Mouse (Mus musculus) layer of hippocampus, postnatal 36 days (tissue): ENCODE data around the gene Padi6. TPM values are rescaled to one million over a fixed set of nuclear protein-coding genes. Genes with fewer than 3 reads are reported as not detected.

Source experiments
- DNase-seq, 2 experiments: peaks; one replicate each; pipeline ENCODE4 v3.0.0; 2022
- total RNA-seq, 2 experiments: library from RNA; stranded (reverse); gene quantifications; 2 replicates each; pipeline ENCODE4 v1.2.3; 2021

The Padi6 gene
- total RNA-seq, 2 experiments from 2014 or later: not detected

DNA sequence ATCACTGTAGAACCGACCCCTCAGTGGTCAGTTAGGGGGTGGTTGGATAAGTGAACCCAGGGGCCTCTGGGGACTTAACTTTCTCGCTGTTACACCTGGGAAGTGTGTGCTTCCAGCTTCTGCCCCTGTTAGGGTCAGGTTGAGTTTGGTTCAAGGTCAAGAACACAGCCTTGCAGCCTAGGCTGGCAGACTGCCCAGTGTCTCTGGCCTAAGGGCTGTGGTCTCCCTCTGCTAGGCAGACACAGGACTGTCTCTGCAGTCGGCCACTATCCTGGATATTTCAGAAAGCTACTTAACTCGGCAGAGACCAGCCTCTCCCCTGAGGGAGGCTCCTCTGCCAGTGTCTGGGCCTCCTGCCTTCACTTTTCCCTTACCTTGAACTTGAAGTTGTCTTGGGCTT is 38.3 kb downstream of the Padi6 start:
- DNase-seq: no peak

DNA sequence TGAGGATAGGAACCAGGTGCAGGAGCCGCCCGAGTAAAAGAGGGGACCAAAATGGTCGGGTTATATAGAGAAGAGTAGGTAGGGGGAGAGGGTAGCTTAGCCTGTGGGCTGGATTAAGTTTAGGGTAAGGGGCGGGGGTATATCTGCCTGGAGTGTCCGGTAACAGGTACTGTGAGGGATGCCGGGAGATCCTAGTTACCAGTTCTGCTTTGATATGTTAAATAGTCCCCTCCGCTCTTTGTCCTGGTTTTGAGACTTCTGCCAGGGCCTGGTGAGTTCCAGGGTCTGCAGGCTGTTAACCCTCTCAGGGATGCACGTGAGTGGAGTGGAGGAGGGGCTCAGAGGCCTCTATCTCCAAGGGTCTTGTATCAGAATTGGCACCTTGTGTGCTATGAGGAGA is 38.8 kb downstream of the Padi6 start:
- no peak for DNase-seq

DNA sequence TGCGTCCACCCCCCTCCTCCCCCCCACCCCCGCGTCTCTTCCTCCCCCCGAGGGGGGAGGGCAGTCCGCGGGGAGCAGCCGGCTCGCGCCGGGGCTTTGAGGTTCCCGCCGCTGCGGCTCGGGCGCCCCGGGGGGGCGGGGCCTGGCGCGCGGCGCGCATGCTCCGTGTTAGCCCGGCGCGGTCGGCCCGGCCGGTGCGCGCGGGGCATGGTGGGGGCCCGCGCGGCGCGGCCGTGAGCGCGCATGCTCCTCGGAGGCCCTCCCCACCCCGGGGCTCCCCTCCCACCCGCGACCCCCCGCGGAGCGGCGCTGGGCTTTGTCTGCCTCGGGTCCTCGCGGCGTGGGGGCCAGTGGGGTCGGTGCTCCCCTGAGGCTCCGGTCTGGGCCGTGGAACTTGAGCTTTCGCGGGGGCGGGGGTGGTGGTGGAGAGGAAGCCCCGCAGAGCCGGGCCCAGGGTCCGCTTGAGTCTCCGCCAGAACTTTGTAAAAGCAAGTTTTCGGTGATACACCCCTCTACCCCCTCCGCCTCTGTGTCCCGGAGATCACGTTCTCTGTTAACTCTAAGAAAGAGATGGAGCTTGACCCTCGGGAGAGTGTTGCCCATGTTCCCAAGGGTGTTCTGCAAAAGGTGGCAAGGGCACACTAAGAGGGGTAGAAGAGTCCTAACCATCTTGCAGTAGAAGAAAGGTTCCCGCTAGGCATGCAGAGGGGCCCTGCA is 39.7 kb downstream of the Padi6 start:
- DNase-seq: peak; percentile 71 to 76

DNA sequence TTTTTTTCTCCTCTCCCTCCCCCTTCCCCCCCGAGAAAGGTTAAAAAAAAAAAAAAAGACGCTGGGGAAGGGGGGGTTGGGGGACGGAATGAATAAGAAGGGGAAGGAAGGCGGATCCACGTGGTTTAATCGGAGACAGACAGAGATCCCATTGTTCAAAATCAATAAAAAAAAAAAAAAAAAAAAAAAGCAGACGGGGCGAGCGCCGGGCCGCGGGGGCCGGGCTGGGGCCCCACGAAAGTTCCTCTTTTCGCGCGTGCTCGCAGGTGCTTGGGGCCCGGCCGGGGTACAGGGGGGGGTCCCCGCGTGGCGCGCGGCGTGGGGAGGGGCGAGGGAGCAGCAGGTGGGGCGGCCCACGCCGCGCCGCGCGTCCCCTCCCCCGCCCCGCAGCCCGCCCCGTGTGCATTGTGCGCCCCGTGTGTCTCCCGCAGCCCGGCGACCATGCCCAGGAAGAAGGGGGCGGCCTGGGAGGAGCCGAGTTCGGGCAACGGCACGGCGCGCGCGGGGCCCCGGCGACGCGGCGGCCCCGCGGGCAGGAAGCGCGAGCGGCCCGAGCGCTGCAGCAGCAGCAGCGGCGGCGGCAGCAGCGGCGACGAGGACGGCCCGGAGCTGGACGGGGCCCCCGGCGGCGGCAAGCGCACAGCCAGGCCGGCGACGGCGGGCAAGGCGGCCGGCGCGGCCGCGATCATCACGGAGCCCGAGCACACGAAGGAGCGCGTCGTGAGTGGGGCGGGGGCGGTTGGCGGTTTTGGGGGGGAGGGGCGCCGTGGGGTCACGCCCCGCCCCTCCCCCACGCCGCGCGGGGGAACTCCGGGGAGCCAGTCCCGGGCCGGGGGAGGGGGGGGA is 40.5 kb downstream of the Padi6 start:
- DNase-seq: no peak

DNA sequence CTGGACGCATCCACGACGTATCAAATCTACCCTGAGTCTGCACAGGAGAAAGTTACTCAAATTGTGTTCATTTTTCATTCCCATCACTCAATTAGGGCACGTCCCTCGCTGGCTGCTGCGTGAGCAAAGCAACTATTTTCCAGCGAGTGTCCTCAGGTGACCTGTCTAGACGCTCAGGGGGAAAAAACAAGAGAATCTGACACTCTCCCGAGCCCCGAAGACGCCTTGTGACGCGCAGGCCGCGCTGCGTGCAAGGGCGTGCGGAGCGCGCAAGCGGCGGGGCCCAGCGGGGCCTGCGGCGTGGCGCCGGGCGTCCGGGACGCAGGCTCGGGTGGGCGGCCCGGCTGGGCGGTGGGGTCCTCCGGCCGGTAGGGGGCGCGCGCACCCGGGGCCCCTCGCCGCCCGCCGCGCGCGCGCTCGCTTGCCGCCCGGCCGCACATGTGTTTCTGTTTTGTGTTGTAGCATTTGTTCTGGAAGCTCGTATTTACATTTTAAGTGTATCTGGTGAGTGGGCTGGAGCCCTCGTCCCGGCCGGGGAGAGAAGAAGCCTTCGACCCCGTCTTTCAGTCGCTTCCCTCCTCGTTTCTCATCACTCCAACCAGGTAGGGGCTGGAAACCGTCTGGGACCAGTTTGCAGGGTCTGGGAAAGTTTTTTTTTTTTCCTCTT is 41.3 kb downstream of the Padi6 start:
- peak; percentile 78 to 80 for DNase-seq

DNA sequence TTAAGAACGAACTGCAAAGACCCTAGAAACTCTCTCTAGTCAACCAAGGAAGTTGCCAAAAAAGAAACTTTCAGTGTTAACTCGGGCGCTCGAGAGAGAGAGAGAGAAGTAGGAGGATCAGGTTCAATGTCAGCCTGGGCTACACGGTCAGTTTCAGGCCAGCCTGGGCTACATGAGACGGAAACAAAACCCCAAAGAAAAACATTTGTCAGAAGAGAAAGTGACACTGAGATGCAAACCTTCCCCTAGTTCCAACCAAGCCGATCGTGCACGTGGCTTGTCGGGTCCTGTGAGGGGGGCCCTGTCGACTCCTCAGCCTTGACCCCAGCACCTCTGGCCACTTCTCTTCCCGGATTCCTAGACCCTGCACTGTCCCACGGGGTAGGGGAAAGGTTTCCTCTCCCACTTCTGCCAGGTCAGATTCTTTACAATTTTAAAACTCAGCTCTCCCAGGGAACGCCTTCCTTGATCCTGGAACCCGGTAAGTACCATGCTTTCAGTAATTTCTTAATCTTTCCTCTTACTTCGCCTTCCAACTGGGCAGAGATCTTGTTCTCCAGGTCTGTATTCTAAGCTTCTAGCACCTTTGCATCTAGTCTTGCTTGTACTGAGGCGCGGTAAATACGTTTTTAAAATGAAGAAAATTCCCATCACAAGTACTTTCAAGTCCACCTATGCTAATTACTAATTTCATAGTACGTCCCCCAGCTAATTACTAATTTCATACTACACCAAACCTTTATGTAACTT is 42.0 kb downstream of the Padi6 start, which contains the start of gene Rcc2:
Gene Rcc2 (plus strand): TSS at position 273 of the 750 bp plus-strand sequence.
- no peak for DNase-seq

DNA sequence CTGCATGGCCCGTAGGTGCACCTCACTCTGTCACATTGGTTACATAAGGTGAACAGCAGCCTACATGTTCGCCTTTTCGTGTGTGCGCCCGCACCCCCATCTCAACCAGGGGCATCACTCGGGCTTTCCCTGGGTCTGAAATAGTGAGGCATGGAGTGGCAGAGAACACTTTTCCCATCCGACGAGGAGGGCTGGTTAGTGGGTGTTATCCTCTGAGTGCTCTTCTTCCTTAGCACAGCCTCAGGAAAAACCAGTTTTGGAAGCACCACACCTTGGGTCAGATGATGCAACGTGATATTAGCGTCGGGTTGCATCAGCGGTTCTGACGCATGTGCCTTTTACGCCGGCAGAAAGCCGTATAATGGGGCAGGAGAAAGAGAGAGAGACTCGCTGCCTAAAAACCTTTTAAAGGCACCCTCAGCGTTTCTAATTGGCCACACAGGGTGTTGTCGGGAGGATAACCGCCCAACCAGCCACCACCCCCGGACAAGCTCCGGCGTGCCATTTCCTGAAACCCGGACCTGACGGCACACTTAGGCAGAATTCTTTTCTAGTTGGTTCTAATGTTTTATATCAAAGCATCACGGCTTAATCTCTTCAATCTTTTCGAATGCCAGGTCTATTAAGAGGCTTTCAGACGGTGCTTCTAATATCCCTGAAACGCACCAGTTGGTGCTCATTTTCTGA is 42.9 kb downstream of the Padi6 start:
- DNase-seq: peak; percentile 72 to 73

DNA sequence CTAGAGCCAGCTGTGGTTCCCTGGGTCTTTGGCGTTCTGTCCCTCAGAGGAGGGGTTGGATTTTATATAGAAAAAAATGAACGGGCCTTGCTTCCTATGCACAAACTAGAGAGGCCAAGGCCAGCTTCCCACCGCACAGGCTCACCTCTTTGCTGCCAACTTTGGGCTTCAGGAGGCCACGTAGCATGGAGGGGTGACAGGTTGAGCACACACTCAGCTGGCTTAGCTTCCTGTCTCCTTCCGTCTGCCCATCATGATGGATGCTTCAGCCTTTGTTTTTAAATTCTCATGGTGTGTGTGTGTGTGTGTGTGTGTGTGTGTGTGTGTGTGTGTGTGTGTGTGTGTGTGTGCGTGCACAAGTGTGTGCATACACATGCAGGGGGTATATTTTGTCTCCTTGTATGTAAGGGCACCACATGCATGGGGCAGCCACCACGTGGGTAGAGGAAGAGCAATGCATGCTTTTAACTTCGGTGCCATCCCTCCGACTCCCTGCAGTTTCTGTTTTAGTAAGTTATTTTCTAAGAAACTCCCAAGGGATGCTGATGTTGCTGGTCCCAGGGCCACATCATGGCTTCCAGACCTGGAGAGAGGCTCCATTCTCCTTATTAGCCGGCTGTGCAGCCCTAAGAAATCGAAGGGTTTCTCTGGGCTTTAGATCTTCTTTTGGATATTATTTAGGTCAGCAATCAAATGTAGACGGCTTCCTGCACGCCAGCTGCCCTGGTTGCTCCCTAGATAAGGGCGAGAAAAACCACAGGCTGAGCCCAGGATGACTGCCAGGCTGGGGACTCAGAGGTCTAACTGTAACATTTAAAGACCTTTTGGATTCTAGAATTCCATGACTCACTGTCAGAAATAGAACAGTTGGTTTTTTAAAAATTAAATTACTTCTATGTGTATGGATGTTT is 46.5 kb downstream of the Padi6 start:
- DNase-seq: no peak

DNA sequence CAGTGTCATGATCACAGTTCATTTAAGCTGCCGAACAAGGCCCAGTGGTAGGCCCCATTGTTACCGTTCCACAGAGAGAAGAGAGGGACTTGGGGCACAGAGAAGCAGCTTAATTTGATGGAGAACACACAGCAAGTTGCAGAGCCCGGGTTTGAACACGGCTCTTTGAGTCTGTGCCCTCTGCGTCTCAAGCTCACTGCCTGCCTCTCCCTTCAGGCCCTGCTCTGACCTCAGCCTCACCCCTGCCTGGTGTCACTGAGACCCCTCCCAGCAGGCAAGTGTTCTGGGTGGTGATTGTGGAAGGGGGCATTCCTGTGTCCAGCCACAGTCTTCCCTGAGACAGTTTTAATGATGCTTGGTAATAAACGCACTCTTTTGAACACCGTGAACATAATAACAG is 47.3 kb downstream of the Padi6 start:
- DNase-seq: no peak

DNA sequence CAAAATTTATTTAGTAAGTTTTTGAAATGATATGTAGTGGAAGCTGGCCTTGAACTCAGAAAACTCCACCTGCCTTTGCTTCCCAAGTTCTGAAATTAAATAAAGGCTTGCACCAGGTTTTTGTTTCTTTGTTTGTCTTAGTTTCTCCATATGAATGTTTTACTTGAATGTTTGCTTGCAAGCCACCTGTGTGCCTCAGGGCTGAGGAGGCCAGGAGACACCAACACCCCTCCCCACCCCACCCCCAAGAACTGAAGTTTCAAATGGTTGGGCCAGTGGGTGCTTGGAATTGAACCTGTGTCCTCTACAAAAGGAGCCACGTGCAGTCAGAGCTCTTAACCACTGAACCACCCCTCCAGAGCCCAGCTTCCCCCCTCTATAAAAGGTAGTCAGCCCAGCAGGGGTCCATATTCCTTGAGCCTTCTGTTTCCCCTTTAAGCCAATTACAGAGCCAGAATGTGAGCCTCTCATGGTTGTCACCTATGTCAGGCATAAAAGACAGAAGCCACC is 47.8 kb downstream of the Padi6 start:
- DNase-seq: no peak

DNA sequence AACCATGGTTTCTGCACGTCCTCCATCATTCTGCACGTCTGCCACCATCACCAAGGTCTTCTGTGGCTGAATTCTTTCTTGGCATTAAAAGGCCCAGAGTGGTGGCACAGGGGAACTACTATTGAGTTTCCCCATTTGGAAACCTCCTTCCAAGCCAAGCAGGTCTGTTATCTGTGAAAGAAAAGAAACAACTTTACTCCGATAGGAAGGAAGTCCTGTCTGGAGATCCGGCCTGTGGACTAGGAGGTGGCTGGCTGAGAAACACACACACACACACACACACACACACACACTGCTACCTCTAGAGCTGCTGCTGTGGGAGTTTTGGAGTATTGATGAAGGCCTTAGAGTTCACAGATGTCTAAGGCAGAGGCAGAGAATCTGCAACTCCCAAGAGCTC is 48.9 kb downstream of the Padi6 start:
- no peak for DNase-seq

DNA sequence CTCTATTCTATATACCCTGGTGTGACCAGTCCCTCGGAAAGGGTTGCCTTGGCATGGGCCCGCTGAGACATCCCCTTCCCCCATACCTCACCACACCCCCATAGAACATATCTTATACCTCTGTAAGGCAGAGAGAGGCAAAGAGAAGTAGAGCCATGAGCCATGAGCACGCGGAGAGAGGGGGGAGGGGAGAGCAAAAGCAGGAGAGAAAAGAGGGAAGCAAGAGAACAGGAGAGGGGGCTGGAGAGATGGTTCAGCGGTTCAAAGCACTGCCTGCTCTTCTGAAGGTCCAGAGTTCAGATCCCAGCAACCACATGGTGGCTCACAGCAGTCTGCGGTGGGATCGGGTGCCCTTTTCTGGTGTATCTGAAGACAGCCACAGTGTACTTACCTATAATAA is 51.0 kb downstream of the Padi6 start:
- DNase-seq: no peak

DNA sequence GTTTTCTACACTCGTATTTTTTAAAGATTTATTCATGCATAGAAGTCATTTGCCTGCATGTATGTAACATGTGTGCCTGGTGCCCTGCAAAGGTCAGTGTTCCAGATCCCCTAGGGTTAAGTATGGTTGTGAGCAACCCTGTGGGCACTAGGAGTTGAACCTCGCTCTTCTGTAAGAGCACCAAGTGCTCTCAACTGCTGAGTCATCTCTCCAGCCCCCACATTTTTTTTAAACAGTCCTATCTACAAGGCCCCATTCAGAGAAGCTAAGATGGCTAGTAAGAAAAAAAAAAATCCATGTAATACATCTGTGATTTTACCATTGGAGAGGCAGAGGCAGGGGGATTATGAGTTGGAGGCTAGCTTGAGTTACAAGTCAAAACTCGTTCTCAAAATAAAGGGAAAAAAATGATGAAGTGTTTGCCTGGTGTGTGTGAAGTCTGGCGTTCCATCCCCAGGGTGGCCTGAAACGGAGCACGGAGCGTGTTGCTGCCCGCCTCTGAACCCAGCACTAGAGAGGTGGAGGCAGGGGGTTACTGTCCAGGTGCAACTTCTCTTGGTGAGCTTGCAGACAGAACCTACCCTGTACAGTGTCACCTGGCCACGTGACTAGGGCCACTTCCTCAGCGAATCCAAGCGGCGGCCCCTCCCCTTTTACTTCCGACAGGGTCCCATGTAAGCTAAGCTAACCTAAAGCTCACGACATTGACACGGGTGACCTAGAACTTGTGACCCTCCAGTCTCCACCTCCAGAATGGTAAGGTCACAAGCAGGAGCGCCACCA is 52.4 kb downstream of the Padi6 start:
- no peak for DNase-seq

DNA sequence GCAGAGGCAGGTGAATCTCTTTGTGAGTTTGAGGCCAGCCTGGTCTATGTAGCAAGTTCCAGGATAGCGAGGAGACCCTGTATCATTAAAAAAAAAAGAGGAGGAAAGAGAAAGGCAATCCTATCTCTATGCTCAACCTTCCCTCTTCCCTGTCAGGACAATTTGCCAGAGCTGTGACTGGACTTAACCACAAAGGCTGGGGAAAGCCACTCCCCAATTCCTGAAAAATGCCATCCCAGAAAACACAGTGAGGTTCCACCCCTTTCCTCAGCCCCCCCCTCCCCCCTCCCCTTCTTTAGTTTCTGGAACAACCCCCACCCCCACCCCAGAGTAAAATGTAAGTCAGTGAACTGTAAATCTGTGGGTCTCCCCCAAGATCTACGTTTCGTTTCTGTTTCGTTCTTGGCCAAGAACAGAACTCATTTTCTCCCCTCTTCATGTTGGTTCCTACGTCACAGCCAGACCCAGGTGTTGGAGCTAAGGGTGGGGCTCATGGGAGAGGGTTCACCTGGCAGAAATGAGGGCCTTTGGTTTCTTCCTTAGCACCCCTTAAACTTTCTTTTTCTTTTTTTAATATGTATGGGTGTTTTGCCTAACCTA is 53.5 kb downstream of the Padi6 start:
- DNase-seq: no peak

DNA sequence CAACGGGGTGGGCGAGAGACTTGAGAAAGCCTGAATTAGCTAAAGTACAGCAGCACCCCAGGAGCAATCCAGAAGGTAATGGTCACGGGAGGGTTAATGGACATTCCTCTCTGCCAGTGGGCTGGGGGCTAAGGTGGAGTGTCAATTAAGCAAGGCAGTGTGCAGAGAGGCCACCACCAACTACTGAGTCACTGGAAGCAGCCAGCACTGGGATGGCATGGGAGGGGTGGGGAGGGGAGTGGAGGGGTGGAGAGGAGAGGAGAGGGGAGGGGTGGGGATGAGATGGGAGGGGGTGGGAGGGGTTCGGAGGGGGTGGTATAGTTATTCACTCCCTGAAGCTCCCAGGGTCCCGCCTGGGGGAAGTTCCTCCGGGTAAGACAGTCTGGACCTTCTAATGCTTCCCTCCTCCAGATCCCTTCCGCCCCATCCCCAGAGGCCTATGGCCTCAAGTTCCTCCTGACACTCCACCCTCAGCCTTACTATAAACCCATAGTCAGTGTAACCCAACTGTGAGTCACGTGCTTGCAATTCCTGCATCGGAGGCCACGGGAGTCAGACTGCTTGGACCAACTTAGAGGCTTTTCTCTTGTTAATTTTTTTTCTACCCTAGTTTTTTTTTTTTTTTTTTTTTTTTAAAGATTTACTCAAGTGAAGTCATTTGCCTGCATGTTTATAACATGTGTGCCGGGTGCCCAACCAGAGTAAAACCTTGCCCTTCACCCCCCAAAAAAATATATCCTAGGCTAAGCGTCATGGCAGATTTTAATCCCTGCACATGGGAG is 54.2 kb downstream of the Padi6 start:
- DNase-seq: no peak

DNA sequence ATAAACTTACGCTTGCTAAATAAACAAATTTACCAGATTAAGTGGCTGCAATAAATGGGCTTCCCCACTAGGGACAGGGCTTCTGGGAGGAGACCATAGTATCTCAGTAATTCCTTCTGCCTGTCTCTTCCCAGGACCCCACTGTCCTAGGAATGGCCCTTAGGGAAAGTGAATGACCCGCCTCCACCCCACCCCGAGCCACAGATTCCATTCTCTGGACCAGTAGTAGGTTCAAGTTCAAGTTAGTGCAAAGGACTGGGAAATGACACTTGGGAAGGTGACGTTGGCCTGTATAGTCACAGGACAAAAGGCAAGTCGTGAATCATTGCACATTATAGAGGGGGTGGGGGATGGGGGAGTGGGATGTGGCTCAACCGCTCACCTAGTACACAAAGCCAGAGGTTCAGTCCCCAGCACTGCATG is 57.6 kb downstream of the Padi6 start:
- DNase-seq: no peak

DNA sequence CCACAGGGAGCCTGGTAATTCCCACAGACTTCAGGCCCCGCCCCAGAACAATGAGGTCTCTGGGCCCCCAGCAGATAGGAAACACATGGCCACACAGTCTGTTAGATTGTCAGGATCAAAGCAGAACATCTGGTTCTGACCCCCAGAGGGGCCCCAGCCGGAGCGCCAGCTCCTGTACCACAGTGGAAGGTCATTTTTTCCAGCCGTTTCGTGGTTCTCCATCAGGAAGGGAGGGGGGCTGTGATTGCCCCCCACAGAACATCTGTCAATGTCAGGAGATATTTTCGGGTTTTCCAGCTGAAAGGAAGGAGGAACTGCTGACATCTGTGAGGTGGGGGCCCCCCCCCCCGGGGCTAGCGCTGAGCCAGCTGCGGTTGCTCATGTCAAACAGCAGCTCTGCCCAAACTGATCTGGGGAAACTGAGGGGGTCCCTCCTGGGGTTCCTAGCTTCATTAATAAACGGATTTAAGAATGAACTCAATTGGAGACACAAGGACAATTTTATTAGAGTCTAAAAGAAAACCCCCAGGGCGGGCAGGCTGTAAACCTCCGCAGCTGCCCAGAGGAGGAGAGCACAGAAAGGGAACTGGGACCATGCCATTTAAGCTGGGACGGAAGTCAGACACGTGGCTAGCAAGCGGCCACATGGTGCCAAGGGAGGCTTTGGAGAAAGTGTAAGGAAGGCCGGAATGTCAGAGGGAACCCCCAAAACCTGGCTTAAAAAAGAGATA is 58.1 kb downstream of the Padi6 start:
- no peak for DNase-seq

DNA sequence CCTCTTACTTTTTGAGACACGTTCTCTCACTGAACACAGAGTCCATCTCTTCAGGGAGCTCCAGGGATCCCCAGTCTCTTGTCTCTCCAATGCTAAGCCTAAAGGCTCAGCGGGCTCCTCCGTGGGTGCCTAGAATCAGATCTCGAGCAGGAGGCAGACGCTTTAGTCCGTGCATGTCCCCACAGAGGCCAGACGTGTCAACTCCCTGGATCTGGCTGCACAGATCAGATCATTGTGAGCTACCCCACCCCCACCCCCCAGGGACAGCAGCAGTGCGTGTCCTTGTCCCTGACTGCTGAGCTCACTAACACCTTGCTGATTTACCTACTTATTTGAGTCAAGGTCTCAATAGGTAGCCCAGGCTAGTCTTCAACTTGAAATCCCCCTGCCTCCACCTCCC is 58.8 kb downstream of the Padi6 start:
- DNase-seq: no peak
